Mouse (Mus musculus) ES-E14 (cell line): ENCODE data around the gene D10Jhu81e. TPM values are rescaled to one million over a fixed set of nuclear protein-coding genes. Genes with fewer than 3 reads are reported as not detected.

Source experiments
- DNase-seq: peaks from one replicate; pipeline ENCODE4 v3.0.0-alpha.2; 2013; ENCODE audit warnings: low read depth, low spot score
- H3K27ac ChIP-seq: 2 replicates; pipeline ENCODE4 v1.5.1; 2012; ENCODE audit warnings: low read depth, mild to moderate bottlenecking, low read length, moderate library complexity, mixed read lengths; ENCODE audit not compliant: poor library complexity, insufficient read depth, severe bottlenecking
- H3K36me3 ChIP-seq: 2 replicates; pipeline ENCODE4 v1.6.1; 2012; ENCODE audit warnings: mild to moderate bottlenecking, low read length, moderate library complexity, mixed read lengths; ENCODE audit not compliant: control insufficient read depth, poor library complexity, insufficient read depth, severe bottlenecking
- H3K4me1 ChIP-seq, 2 experiments: fragments of 150-350 bp in 1 of 2; sonication (generic) in 1 of 2; 2 replicates each; pipeline ENCODE4 v1.6.1; 2012; ENCODE audit warnings: low read length in 2 of 2, mild to moderate bottlenecking in 1 of 2, mixed read lengths in 1 of 2; ENCODE audit not compliant: control insufficient read depth in 2 of 2, insufficient read depth in 2 of 2, poor library complexity in 1 of 2
- H3K4me3 ChIP-seq, 2 experiments: fragments of 150-350 bp in 1 of 2; sonication (generic) in 1 of 2; 2 replicates each; pipeline ENCODE4 v1.5.1; 2012; ENCODE audit warnings: low read length in 2 of 2, low read depth in 1 of 2, mild to moderate bottlenecking in 1 of 2, mixed read lengths in 1 of 2; ENCODE audit not compliant: insufficient read depth in 1 of 2, poor library complexity in 1 of 2, severe bottlenecking in 1 of 2
- H3K9ac ChIP-seq: 2 replicates; pipeline ENCODE4 v1.6.1; 2012; ENCODE audit warnings: low read depth, mild to moderate bottlenecking, low read length, mixed read lengths; ENCODE audit not compliant: poor library complexity, insufficient read depth, severe bottlenecking
- H3K9me3 ChIP-seq: fragments of 150-350 bp; sonication (generic); 2 replicates; pipeline ENCODE4 v1.6.1; 2012; ENCODE audit warnings: low read depth, mild to moderate bottlenecking, low read length; ENCODE audit not compliant: control insufficient read depth, insufficient read depth
- CHD2 ChIP-seq: IDR thresholded peaks from 2 replicates; pipeline ENCODE4 v1.6.1; 2014; ENCODE audit warnings: mild to moderate bottlenecking, low read depth, low read length, inconsistent platforms
- HCFC1 ChIP-seq: IDR thresholded peaks from 2 replicates; pipeline ENCODE4 v1.6.1; 2012; ENCODE audit warnings: low read length, inconsistent platforms, borderline replicate concordance; ENCODE audit not compliant: insufficient read depth
- MAFK ChIP-seq: IDR thresholded peaks from 2 replicates; pipeline ENCODE4 v1.6.1; 2014; ENCODE audit warnings: mild to moderate bottlenecking, low read depth, low read length, inconsistent platforms; ENCODE audit not compliant: insufficient read depth
- ZC3H11A ChIP-seq: IDR thresholded peaks from 2 replicates; pipeline ENCODE4 v1.6.1; 2012; ENCODE audit warnings: low read depth, mild to moderate bottlenecking, inconsistent platforms, low read length, borderline replicate concordance
- ZNF384 ChIP-seq: IDR thresholded peaks from 2 replicates; pipeline ENCODE4 v1.6.1; 2012; ENCODE audit warnings: low read depth, low read length, inconsistent platforms
- in situ Hi-C, 2 experiments: fragments of 600-800 bp; cut with MboI; formaldehyde crosslinking; loops; one replicate each; pipeline ENCODE4 v1.15.1; 2025; ENCODE audit warnings: low sequenced_read_pairs in 2 of 2, inconsistent platforms in 1 of 2; ENCODE audit not compliant: unreplicated experiment in 2 of 2
- total RNA-seq: library from RNA; depleted of rRNA; stranded (reverse); fragments of 300-350 nt; gene quantifications from 2 replicates; pipeline ENCODE4 v1.2.3, GENCODE M21; 2012

Gene D10Jhu81e
- total RNA-seq, 1 experiment = 40.2 TPM

- in situ Hi-C loops = no loop called here
- peak within 1 kb of the TSS; percentile 88 for H3K9ac ChIP-seq
- peak within 1 kb of the TSS; percentile 3; the same call in 1 of the 2 replicates for H3K27ac ChIP-seq
- H3K4me1 ChIP-seq = peaks cover 5 to 6% of the 10 kb centered on the region in 2 experiments; a peak in 3 of 4 replicates
- peaks cover 52% of the 10 kb centered on the region for H3K36me3 ChIP-seq
- peak; percentile 91 for DNase-seq
- H3K9me3 ChIP-seq = no peaks in the 10 kb centered on the region
- H3K4me3 ChIP-seq = peak within 1 kb of the TSS; percentile 94 to 95
- peak; percentile 57; the same call in 1 of the 2 replicates for TF ChIP-seq HCFC1
- no peak for TF ChIP-seq ZNF384
These were observed 15.2 kb upstream of the D10Jhu81e start, which contains the start of gene Pwp2 for GRCm38 (mm10) chr10:78184531-78185380. Gene Pwp2, minus strand, starts transcription at chr10:78185149.

DNA sequence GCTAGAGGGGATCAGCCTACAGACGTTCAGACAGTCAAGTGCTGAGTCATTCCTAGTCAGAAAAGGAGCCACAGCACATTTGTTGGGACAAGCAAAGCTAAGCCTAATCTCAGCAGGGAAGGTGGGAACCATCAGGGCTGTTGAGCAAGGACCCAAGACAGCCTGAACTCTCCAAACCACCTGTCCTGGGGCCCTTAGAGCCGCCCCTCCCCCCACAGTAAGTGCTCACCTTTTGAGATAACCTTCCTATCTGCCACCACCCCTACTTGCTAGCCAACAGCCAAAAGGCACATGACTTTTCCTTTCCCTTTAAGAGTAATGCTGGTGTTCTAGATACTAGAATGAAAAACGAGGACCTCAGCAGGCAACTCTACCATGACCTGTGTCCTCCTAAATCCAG, 14.0 kb upstream of the D10Jhu81e start:
- Histone ChIP-seq H3K36me3 (peaks cover 57% of the 10 kb centered on the region), H3K9me3 (no peaks in the 10 kb centered on the region), H3K9ac (no peak overlapping the region; the same call in 1 of the 2 replicates), H3K4me1 (peaks cover 5 to 6% of the 10 kb centered on the region in 2 experiments; a peak in 3 of 4 replicates), H3K27ac (no peak overlapping the region), H3K4me3 (no peak overlapping the region)
- TF ChIP-seq MAFK = 0 out of 2 replicates have a peak, but pooled peaks have one; percentile 17
- TF ChIP-seq ZNF384 = no peak
- TF ChIP-seq HCFC1 = no peak
- no peak for TF ChIP-seq ZC3H11A
- no peak for TF ChIP-seq CHD2
- no peak for DNase-seq
- in situ Hi-C loops = no loop called here

GRCm38 (mm10) chr10:78182321-78182720, 12.7 kb upstream of the D10Jhu81e start:
- H3K4me3 ChIP-seq = no peak overlapping the region
- peaks cover 61% of the 10 kb centered on the region for H3K36me3 ChIP-seq
- H3K9ac ChIP-seq = no peak overlapping the region
- no peak for DNase-seq
- no peaks in the 10 kb centered on the region for H3K9me3 ChIP-seq
- H3K27ac ChIP-seq = no peak overlapping the region
- H3K4me1 ChIP-seq = peaks cover 5 to 6% of the 10 kb centered on the region in 2 experiments; a peak in 3 of 4 replicates
- TF ChIP-seq CHD2 (no peak), MAFK (no peak), ZC3H11A (no peak)
- in situ Hi-C loops = no loop called here

GRCm38 (mm10) chr10:78174474-78174873, 4.9 kb upstream of the D10Jhu81e start:
- H3K27ac ChIP-seq = no peak overlapping the region
- H3K9me3 ChIP-seq = no peaks in the 10 kb centered on the region
- no peak overlapping the region for H3K9ac ChIP-seq
- TF ChIP-seq ZC3H11A (no peak), ZNF384 (no peak), MAFK (no peak), HCFC1 (no peak), CHD2 (no peak)
- H3K36me3 ChIP-seq = peaks cover 86% of the 10 kb centered on the region
- peaks cover 0 to 2% of the 10 kb centered on the region in 2 experiments; a peak in 1 of 4 replicates for H3K4me1 ChIP-seq
- in situ Hi-C loops = no loop called here
- H3K4me3 ChIP-seq = no peak overlapping the region
- DNase-seq = no peak
